Mouse (Mus musculus) limb, embryonic 15.5 days (tissue): ENCODE results near the gene Wscd1. TPM values are rescaled to one million over a fixed set of nuclear protein-coding genes. Genes with fewer than 3 reads are reported as not detected.
"Not testable (repeated sequence)": the region's sequence is repeated elsewhere in the genome, so short reads cannot be mapped to it uniquely, and the experiment has no call there.

Experiments
- ATAC-seq: fragments of 200-750 bp; cut with Nextera tagmentation; 2 replicates; pipeline ENCODE4 v1.8.0; 2017; ENCODE audit warnings: low read depth, moderate TSS enrichment; ENCODE audit not compliant: insufficient number of reproducible peaks, low FRiP score, low TSS enrichment
- H3K27ac ChIP-seq: fragments of 300-500 bp; sonication (generic); 2 replicates; pipeline ENCODE4 v1.5.1; 2015; ENCODE audit warnings: moderate library complexity, mild to moderate bottlenecking, inconsistent platforms
- H3K27me3 ChIP-seq: fragments of 300-500 bp; sonication (generic); 2 replicates; pipeline ENCODE4 v1.6.1; 2015; ENCODE audit warnings: inconsistent platforms
- H3K36me3 ChIP-seq: fragments of 300-500 bp; sonication (generic); 2 replicates; pipeline ENCODE4 v1.6.1; 2015; ENCODE audit warnings: inconsistent platforms
- H3K4me1 ChIP-seq: fragments of 300-500 bp; sonication (generic); 2 replicates; pipeline ENCODE4 v1.6.1; 2015; ENCODE audit warnings: inconsistent platforms
- H3K4me2 ChIP-seq: fragments of 300-500 bp; sonication (generic); 2 replicates; pipeline ENCODE4 v1.6.1; 2015; ENCODE audit warnings: mild to moderate bottlenecking, inconsistent platforms
- H3K4me3 ChIP-seq: fragments of 300-500 bp; sonication (generic); 2 replicates; pipeline ENCODE4 v1.5.1; 2015; ENCODE audit warnings: mild to moderate bottlenecking, inconsistent platforms
- H3K9ac ChIP-seq: fragments of 300-500 bp; sonication (generic); 2 replicates; pipeline ENCODE4 v1.6.1; 2015; ENCODE audit warnings: inconsistent platforms
- H3K9me3 ChIP-seq: fragments of 300-500 bp; sonication (generic); 2 replicates; pipeline ENCODE4 v1.6.1; 2016; ENCODE audit warnings: inconsistent platforms
- WGBS: fragments of 180-500 bp; shearing (Covaris S2); methylation state at CpG from one replicate; pipeline ENCODE4 v1.1.7; 2015; 5-methylcytosine and 5-hydroxymethylcytosine counted together
- polyA plus RNA-seq: library from polyadenylated mRNA; unstranded; fragments of >200 nt; fragmentation: Nextera tagmentation; extraction: Ambion mirVana; gene quantifications from 2 replicates; pipeline ENCODE4 v1.2.1, GENCODE M21; 2015

The Wscd1 gene
- polyA plus RNA-seq, 1 experiment from 2014 or later = 3.2 TPM

- no peaks in the 10 kb centered on the region for H3K4me1 ChIP-seq
- H3K27ac ChIP-seq = no peak overlapping the region
- 63% methylated on average over 2 of the region's 2 CpGs for WGBS
- H3K27me3 ChIP-seq = no peaks in the 10 kb centered on the region
- no peak overlapping the region for H3K4me3 ChIP-seq
- no peaks in the 10 kb centered on the region for H3K36me3 ChIP-seq
- no peak overlapping the region for H3K9ac ChIP-seq
- no peak overlapping the region for H3K4me2 ChIP-seq
- no peaks in the 10 kb centered on the region for H3K9me3 ChIP-seq
- ATAC-seq = no peak
Observed at GRCm38 (mm10) chr11:71811828-71812227, 62.1 kb downstream of the Wscd1 start.

- no peaks in the 10 kb centered on the region for H3K9me3 ChIP-seq
- H3K27ac ChIP-seq = no peak overlapping the region
- H3K4me1 ChIP-seq = no peaks in the 10 kb centered on the region
- no peak overlapping the region for H3K9ac ChIP-seq
- H3K4me3 ChIP-seq = no peak overlapping the region
- no peak overlapping the region for H3K4me2 ChIP-seq
- H3K36me3 ChIP-seq = no peaks in the 10 kb centered on the region
- no peaks in the 10 kb centered on the region for H3K27me3 ChIP-seq
- no peak for ATAC-seq
- 81% methylated on average over 7 of the region's 7 CpGs for WGBS
Observed at GRCm38 (mm10) chr11:71812921-71813320, 63.2 kb downstream of the Wscd1 start.

GRCm38 (mm10) chr11:71814511-71814910 is 64.8 kb downstream of the Wscd1 start:
- WGBS = 62% methylated on average over 7 of the region's 7 CpGs
- H3K27me3 ChIP-seq = no peaks in the 10 kb centered on the region
- H3K4me1 ChIP-seq = no peaks in the 10 kb centered on the region
- H3K4me3 ChIP-seq = no peak overlapping the region
- H3K4me2 ChIP-seq = no peak overlapping the region
- H3K9ac ChIP-seq = no peak overlapping the region
- H3K9me3 ChIP-seq = no peaks in the 10 kb centered on the region
- ATAC-seq = no peak
- no peak overlapping the region for H3K27ac ChIP-seq
- H3K36me3 ChIP-seq = no peaks in the 10 kb centered on the region

- no peak overlapping the region for H3K4me2 ChIP-seq
- no peak for ATAC-seq
- no peaks in the 10 kb centered on the region for H3K4me1 ChIP-seq
- H3K9ac ChIP-seq = no peak overlapping the region
- no peaks in the 10 kb centered on the region for H3K27me3 ChIP-seq
- H3K27ac ChIP-seq = no peak overlapping the region
- no peak overlapping the region for H3K4me3 ChIP-seq
- no peaks in the 10 kb centered on the region for H3K9me3 ChIP-seq
- WGBS = 70% methylated on average over 6 of the region's 6 CpGs
- no peaks in the 10 kb centered on the region for H3K36me3 ChIP-seq
Observed at GRCm38 (mm10) chr11:71815326-71815725, 65.6 kb downstream of the Wscd1 start.

- 69% methylated on average over 3 of the region's 3 CpGs for WGBS
Observed at GRCm38 (mm10) chr11:71816918-71817317, 67.2 kb downstream of the Wscd1 start.

GRCm38 (mm10) chr11:71817341-71817740 is 67.6 kb downstream of the Wscd1 start:
- no peaks in the 10 kb centered on the region for H3K27me3 ChIP-seq
- H3K36me3 ChIP-seq = no peaks in the 10 kb centered on the region
- H3K27ac ChIP-seq = no peak overlapping the region
- no peak for ATAC-seq
- no peak overlapping the region for H3K4me3 ChIP-seq
- no peak overlapping the region for H3K9ac ChIP-seq
- H3K4me2 ChIP-seq = no peak overlapping the region
- no peaks in the 10 kb centered on the region for H3K9me3 ChIP-seq
- WGBS = 66% methylated on average over 4 of the region's 4 CpGs
- no peaks in the 10 kb centered on the region for H3K4me1 ChIP-seq

More at GRCm38 (mm10) chr11:71816918-71817317, 67.2 kb downstream of the Wscd1 start:
- ATAC-seq = no peak
- H3K9ac ChIP-seq = no peak overlapping the region
- no peak overlapping the region for H3K4me2 ChIP-seq
- no peak overlapping the region for H3K27ac ChIP-seq
- H3K27me3 ChIP-seq = no peaks in the 10 kb centered on the region
- H3K9me3 ChIP-seq = no peaks in the 10 kb centered on the region
- H3K4me3 ChIP-seq = no peak overlapping the region
- no peaks in the 10 kb centered on the region for H3K36me3 ChIP-seq
- no peaks in the 10 kb centered on the region for H3K4me1 ChIP-seq

- Histone ChIP-seq H3K27ac (no peak overlapping the region), H3K27me3 (no peaks in the 10 kb centered on the region), H3K4me3 (no peak overlapping the region), H3K9me3 (no peaks in the 10 kb centered on the region), H3K36me3 (no peaks in the 10 kb centered on the region), H3K4me1 (no peaks in the 10 kb centered on the region), H3K9ac (no peak overlapping the region), H3K4me2 (no peak overlapping the region)
- 61% methylated on average over 5 of the region's 5 CpGs for WGBS
- ATAC-seq = no peak
Observed at GRCm38 (mm10) chr11:71818111-71818510, 68.4 kb downstream of the Wscd1 start.

GRCm38 (mm10) chr11:71819901-71820300 is 70.2 kb downstream of the Wscd1 start:
- Histone ChIP-seq H3K4me1 (no peaks in the 10 kb centered on the region), H3K27ac (no peak overlapping the region), H3K9me3 (no peaks in the 10 kb centered on the region), H3K36me3 (no peaks in the 10 kb centered on the region), H3K4me3 (no peak overlapping the region), H3K4me2 (no peak overlapping the region), H3K27me3 (no peaks in the 10 kb centered on the region), H3K9ac (no peak overlapping the region)
- 70% methylated on average over 9 of the region's 9 CpGs for WGBS
- no peak for ATAC-seq

GRCm38 (mm10) chr11:71820847-71821246 is 71.1 kb downstream of the Wscd1 start:
- no peak overlapping the region for H3K27ac ChIP-seq
- H3K9me3 ChIP-seq = no peaks in the 10 kb centered on the region
- 45% methylated on average over 10 of the region's 10 CpGs for WGBS
- ATAC-seq = no peak
- H3K4me1 ChIP-seq = no peaks in the 10 kb centered on the region
- no peak overlapping the region for H3K4me3 ChIP-seq
- H3K4me2 ChIP-seq = no peak overlapping the region
- no peaks in the 10 kb centered on the region for H3K27me3 ChIP-seq
- no peaks in the 10 kb centered on the region for H3K36me3 ChIP-seq
- no peak overlapping the region for H3K9ac ChIP-seq

GRCm38 (mm10) chr11:71821526-71821925 is 71.8 kb downstream of the Wscd1 start:
- H3K27ac ChIP-seq, H3K4me2 ChIP-seq, H3K9me3 ChIP-seq, H3K4me3 ChIP-seq, H3K36me3 ChIP-seq, H3K9ac ChIP-seq, H3K27me3 ChIP-seq, H3K4me1 ChIP-seq, ATAC-seq: not testable (repeated sequence)
- 87% methylated on average over 6 of the region's 6 CpGs for WGBS

GRCm38 (mm10) chr11:71822031-71822430 is 72.3 kb downstream of the Wscd1 start:
- no peak overlapping the region for H3K4me3 ChIP-seq
- 76% methylated on average over 5 of the region's 5 CpGs for WGBS

GRCm38 (mm10) chr11:71824971-71825370 is 75.3 kb downstream of the Wscd1 start:
- 63% methylated on average over 4 of the region's 4 CpGs for WGBS
- ATAC-seq = no peak
- no peak overlapping the region for H3K4me2 ChIP-seq
- H3K27me3 ChIP-seq = no peaks in the 10 kb centered on the region
- H3K4me3 ChIP-seq = no peak overlapping the region
- no peaks in the 10 kb centered on the region for H3K36me3 ChIP-seq
- no peak overlapping the region for H3K27ac ChIP-seq
- H3K4me1 ChIP-seq = no peaks in the 10 kb centered on the region
- H3K9ac ChIP-seq = no peak overlapping the region
- no peaks in the 10 kb centered on the region for H3K9me3 ChIP-seq

More at GRCm38 (mm10) chr11:71822031-71822430, 72.3 kb downstream of the Wscd1 start:
- no peak for ATAC-seq
- Histone ChIP-seq H3K36me3 (no peaks in the 10 kb centered on the region), H3K4me2 (no peak overlapping the region), H3K4me1 (no peaks in the 10 kb centered on the region), H3K9ac (no peak overlapping the region), H3K27ac (no peak overlapping the region), H3K27me3 (no peaks in the 10 kb centered on the region), H3K9me3 (no peaks in the 10 kb centered on the region)
